Mouse (Mus musculus): ENCODE data around the gene Fmod.

The Fmod gene

DNA sequence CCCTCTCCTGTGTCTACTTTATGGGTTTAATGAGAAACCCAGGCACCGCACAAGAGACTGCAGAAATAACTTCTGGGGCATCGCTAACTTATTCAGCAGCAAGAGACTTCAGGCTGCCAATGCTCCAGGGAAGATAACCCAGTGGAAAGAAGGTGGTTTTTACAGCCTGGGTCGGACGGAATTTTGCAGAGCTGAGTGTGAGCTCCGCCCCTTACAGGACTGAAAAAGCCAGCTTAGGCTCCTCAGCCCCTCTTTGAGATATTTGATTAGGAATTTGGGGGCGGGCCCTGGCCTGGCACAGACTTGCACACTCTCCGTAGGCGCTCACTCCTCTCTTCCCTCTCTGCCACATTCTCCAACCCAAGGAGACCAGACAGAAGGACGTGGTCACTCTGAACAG is at the start of gene Fmod:
Gene Fmod, plus strand, starts transcription at position 83 of the 400 bp plus-strand sequence.
- no peak for DNase-seq (ENCODE audit: low spot score)

DNA sequence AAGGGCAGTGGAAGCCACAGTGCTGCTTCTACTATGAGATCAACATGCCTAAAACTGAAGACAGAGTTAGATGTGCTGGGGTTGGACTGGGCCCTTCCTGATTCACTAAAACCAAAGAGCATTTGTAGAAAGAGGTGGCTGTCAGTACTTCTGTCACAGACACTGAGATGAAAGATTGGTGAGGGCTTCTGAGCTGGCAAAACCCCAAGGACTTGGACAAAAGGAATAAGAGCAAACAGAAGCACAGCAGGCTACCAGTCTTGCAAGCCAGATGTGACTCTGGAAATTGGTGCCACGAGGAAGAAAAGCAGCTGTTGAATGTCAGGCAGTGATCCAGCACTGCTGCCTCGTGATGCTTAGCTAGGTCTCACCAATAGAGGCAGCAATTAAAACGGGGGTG is 48.2 kb upstream of the Fmod start:
- no peak for DNase-seq (ENCODE audit: low spot score)

DNA sequence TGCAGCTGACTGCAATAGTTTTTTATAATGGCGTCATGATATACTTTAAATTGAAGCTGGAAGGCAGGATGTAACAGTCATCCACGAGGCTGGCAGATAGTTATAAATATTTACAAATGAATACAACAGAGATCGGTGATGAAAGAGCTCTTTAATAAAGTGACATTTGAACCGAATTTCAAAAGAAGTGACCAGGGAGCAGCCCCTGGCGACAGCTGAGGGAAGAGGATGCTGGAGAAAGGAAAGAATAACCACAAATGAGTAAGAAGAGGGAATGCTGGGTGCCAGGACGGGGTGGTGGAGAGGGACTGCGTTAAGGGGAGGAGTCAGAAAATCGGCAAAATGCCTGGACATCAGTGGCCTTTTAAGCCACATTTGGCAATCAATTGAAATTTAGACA is 45.8 kb upstream of the Fmod start:
- no peak for DNase-seq (ENCODE audit: low spot score)

DNA sequence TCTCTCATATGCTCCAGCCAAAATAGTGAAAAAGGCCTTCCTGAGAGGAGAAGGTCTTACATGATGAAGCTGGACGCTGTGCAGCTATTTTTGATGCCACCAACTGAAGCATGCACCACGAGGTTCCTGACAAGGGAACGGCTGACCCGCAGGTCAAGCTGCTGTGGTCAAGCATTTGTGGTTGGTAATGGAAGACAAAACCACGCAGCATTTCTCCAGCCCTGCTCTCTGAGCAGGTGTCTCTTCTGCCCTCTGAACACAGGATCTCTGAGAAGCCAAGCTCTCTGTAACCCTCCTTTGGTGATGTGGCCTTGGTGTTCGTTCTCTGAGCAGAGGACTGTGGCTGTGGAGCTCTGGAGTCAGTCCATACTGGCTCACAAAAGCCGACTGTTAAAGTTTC is 31.6 kb upstream of the Fmod start:
- no peak for DNase-seq (ENCODE audit: low spot score)

DNA sequence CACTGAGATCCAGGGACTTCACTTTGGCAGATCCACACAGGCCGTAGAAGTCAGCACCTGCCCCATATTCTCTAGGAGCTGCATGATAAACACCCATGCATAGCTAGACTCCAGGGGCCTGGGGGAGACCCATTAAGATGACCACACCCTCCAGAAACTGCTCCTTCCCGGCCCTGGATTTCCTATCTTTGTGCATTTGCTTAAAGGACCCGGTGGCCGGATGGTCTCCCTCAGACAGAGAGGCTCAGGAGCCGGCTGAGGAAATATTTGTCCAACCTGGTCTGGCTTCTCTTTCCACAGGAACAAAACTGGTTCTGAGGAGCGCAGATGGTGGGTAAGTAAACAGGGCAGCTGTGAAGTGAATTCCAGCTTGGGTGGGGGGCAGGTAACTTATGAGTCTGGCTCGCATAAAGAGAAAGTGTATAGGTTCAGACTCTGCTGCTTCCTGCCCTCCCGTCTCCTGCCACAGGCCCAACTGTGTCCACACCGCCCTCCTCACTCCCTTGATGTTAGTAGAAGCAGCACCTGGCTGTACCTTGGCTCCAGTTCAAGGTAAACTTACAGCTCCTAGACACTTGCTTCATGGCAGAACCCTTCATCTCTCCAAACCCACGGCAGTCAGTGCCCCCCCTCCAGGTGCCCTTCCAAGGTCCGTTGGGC is 30.8 kb upstream of the Fmod start:
- DNase-seq (ENCODE audit: low spot score) = no peak

DNA sequence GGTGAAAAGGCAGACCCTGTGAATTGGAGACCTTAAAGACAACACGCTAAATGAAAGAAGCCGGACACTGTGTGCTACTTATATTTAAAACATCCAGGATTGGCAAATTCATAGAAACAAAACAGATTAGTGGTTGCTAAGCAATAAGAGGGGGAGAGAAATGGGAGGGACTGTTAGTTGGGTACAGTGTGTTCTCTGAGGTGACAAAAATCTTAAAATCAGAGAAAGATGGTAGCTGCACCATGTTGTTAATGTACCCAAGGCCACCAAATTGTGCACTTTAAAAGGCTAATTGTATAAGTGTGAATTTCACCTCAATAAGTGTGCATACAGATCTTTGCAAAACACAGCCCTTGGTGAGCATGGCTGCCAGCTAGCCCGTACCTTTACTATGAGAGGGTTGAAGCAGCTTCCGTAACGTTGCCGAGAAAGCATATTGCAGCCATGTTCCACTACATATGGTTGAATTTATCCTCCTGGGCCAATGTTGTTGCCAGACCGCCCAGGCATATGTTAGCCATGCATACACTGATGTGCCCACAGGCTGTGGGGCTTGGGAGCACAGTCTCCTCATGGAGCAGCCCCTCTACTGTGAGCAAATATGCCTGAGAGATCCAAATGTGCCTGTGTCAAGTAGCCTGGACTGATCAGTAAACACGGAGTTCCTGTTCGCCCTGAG is 12.6 kb upstream of the Fmod start:
- DNase-seq (ENCODE audit: low spot score) = no peak

DNA sequence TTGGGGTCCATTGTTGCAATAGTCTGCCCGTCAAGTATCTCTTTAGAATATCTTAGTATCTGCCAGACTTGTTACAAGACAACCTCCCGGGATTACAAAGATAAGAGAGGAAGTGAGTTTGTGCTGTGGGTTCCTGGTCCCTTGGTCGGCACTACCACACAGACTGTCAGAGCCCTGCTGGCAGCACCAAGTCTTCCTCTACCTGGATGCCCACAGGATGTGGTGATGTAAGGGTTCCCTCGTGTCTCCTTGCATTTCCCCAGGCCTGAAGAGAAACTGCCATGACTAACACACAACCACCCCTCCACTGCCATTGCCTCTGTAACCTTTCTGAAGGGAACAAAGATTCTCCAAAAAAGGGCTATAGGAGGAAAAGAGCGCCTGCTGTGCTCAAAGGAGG is 11.1 kb upstream of the Fmod start:
- no peak for DNase-seq (ENCODE audit: low spot score)

DNA sequence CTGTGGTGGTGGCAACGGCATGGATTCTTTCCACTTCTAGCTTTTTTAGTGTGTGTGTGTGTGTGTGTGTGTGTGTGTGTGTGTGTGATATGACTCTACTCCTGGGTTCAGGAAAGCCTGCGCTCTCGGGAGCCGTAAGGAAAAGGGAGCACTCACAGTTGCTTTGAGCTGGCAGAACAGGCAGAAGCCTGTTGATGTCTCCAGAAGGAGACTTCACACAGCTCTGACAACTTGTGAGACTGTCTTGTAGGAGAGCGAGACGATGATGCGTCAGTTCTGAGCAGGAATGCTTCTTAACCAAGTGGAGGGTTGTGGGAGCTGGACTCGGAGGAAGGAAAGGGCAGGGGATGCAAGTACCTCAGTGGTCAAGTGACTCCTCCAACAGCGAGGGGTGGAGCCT is 10.3 kb upstream of the Fmod start:
- no peak for DNase-seq (ENCODE audit: low spot score)

DNA sequence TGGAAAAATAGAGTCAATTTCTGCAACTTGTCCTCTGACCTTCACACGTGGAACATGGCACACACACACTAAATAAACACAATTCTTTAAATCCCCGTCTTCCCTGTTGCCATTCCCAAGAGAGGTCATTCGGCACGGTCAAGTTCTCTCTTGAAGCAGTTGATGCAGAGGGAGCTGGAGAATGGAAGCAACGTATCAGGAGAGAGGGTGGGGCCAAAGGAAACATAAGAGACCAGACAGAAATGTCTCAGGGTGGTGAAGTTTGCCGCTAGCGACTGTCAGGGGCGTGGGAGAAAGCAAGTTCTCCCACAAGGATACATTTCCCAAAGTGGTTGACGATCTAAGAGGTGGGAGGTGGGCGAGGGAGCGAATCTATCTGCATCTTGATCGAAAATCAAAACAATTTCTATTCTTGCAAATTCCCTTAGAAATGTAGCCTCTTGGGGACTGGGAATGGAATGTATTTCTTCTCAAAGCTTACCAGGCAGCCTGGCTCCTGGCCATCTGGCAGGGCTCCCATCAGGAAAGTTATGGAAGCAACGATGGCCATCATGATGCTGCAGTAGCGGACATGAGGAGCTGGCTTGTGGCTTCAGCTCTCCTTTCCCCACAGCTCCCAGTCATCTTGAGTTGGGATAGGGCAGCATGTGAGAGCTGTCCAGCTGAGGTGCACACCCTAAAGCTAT is 8.8 kb upstream of the Fmod start:
- no peak for DNase-seq (ENCODE audit: low spot score)

DNA sequence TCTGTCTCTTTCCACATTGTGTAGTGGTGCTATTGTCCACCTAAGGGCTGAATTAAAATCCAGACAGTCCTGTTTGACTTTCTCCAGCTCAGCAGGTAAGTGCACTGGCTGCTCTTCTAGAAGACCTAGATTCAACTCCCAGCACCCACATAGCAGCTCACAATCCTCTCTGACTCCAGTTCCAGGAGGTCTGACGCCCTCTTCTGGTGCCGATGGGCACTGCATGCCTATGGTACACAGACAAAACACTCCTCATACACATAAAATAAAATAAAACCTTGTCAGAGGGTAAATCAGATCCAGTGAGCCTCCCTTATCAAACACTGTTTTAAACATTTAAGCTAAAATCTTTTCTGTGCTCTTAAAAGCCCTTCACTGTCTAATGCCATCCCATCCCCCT is 562 bp upstream of the Fmod start:
- no peak for DNase-seq (ENCODE audit: low spot score)

DNA sequence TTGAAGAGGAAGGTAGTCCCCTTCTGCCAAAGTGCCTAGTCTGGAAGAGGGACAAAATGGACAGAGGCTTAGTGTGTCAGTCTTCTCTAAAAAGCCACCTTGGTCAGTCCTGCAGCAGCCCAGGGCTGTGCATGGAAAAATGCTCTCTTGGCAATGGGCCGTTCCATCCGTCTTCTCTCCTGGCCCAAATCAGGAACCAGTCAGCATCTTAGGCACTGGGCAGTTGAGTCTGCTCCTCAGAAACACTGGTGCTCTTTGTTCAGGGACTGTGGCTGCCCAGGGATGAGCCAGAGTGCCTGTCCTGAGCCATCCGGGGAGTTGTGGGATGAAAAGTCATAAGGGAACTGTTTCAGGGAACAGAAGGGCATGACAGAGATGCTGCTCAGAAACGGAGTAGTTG is 1.3 kb downstream of the Fmod start:
- DNase-seq (ENCODE audit: low spot score) = no peak

DNA sequence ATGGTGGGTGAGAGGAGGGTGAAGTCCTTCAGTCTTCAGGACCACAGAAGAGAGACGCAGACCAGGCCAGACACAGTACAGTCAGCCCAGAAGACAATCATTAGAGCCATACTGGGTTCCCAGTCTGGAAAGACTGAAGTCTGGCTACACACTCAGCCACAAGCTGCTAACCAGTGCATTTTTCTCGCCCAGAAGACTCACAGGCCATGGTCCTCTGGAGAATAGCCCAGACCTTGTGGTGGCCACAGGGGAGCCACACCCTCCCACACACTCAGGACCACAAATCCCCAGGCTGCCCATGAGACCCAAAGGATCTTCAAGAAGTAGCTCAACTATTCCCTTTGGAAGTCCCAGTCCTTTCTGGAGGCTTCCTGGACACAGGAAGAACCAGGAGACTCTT is 2.3 kb downstream of the Fmod start:
- DNase-seq (ENCODE audit: low spot score) = no peak

DNA sequence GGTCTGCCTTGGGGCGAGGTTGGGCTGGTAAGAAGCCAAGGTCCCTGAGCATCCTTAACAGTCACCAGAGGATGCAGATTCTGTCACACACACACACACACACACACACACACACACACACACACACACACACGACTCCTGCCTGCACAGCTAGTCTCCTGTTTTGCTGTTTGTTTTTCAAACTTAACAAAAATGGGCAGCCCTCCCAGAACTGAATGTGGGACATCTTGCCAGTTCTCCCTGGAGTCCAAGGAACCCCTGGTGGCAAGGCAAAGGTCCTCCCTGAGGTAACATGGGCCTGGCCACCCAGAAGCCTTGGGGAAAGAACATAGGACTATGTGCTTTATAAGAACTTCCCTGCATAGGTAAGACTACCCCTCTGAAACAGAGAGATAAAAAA is 4.8 kb downstream of the Fmod start:
- no peak for DNase-seq (ENCODE audit: low spot score)

DNA sequence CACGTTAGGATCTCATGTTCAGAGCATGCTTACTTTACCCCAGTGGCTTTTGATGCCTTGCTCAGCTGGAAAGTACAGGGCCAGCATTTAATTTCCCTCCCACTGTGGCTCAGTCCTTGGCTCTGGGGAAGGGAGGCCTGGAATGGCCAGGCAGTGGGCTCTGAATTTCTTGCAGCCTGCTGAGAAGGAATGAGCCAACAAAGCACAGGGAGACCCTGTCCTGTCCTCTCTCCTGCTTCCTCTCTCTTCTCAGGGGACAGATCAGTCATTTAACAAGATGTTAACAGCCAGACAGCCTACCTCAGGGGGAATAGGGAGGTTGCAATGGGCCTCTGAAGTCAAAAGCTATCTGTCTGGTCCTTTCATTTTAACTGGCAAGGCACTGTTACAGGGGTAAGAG is 5.3 kb downstream of the Fmod start:
- DNase-seq (ENCODE audit: low spot score) = no peak

DNA sequence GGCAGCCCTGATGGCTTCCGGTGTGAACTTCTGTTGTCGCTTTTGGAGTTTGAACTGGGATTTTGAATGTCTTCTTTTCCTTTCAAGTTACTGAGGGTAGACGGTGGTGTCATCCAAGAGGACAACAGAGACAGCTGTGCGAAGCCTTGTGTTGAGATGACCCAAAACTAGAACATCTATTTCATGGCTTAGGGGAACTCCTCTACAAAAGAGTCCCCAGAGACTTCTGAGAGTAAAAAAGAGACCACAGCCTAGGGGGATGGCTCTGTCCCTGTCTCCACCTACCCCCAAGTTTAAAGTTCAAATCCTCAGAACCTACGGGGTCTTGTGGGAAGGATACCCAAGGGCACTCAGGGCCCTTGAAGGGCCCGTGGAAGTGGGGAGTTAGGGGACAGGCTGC is 7.8 kb downstream of the Fmod start:
- DNase-seq (ENCODE audit: low spot score) = no peak

DNA sequence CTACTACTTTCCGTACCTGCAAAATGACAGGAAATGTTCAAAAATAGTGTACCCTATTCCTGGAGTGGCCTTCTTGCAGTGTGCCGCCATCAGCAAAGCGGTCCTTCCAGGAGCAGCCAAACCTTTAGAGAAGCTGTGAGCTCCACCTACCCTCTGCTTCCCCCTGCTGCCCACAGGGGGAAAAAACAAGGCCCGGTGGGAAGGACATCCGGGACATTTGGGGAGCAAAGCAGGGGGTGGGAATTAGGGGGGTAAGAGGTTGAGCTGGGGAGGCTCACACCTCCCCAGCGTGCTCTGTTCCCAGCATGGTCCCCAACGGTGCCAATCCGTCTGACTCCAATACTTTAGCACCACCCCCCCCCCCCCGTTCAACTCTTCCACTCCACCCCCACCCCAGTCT is 8.9 kb downstream of the Fmod start:
- no peak for DNase-seq (ENCODE audit: low spot score)

DNA sequence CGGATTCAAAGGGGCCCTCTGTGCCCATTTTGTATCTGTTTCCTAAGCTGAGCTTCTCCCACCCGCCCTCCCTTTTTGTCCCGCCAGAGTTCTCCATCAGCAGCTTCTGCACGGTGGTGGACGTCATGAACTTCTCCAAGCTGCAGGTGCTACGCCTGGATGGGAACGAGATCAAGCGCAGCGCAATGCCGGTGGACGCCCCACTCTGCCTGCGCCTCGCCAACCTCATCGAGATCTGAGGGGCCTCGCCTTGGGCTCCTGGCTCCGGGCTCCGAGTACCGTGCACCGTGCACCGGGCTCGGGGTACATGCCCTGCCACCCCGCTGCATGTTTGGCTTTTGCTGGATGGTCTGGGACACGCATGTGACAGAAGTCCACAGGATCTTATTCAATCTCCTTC is 9.3 kb downstream of the Fmod start:
- DNase-seq (ENCODE audit: low spot score) = no peak

DNA sequence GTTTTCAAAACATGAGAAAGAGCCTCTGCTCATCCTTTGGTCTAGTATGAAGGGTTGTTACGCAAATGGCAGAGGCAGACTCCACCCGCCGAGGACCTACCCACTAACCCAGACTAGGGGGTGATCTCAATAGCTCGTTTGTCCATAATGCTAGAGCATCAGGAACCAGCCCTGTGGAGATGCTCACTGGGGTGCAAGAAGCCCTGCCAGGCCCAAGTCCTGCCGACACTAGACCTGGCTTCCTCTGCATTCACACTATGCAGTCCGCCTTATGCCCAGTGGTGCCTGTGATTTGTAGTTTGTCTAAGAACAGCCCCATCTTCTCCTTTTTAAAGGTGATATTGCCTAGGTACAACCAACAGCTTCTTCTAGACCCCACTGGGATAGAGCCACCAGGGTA is 10.4 kb downstream of the Fmod start:
- DNase-seq (ENCODE audit: low spot score) = no peak

DNA sequence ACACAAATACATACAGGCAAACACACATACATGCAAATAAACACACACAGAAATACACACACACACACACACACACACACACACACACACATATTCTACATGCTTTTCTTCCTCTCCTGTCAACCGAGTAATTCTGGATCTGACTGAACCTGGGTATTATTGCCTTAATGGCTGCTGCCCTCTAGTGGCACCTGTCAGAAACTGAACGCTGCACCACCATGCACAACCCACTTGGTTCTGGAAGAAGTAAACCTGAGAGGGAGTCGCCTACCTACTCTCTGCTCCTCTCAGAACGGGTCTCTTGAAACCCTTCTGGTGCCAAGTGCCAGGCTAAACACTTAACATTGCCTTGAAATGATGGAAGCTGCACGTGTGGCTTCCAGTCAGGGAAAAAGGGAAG is 11.7 kb downstream of the Fmod start:
- DNase-seq (ENCODE audit: low spot score) = peak; percentile 52

DNA sequence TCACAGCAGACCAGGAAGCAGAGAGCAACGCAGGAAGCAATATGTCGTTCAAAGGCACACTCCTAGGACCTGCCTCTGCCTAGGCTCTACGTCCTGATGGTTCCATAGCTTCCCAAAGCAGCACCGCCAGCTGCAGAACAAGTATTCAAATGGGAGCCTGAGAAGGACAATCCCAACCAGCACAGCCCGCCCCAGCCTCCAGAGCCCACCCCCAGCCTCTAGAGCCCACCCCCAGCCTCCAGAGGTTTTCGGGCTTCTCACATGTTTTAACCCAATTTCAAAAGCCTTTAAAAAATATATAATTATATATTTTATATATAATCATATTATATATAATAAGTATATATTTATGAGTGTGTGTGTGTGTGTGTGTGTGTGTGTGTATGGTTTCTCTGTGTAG is 12.5 kb downstream of the Fmod start:
- no peak for DNase-seq (ENCODE audit: low spot score)

DNA sequence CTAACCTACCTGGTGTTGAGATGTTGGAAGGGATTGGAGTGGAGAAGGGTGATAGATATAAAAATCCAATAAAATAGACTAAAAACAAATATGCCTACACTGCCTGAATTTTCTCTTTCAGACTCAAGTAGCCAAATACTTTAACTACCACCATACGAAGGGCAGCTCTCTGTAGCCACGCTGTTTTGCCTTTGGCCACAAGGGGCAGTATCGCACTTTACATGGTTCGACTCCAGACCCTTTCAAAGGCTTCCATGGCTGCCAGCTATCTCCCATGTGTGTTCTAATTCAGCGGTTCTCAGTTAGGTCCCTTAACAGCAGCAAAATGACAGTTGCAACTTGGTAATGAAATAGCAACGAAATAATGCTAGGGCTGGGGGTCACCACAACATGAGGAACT is 16.2 kb downstream of the Fmod start:
- DNase-seq (ENCODE audit: low spot score) = peak; percentile 69

DNA sequence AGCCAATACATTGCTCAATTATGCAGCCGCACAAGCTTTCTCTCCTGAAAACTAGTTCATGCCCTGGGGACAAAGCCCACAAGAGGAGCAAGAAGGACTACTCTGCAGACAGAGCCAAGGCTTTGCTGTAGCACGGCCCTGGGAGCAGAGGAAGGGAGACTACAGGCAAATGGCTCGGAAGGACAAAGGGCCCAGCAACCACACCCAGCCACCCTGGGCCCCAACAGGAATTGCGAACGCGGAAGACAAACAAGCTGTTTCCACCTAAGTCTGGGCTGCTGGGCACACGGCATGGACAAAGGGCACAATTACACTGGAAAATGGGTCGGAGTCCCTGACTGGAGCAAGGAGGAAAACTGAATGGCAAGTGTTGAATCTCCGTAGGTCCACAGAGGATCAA is 18.0 kb downstream of the Fmod start:
- no peak for DNase-seq (ENCODE audit: low spot score)

DNA sequence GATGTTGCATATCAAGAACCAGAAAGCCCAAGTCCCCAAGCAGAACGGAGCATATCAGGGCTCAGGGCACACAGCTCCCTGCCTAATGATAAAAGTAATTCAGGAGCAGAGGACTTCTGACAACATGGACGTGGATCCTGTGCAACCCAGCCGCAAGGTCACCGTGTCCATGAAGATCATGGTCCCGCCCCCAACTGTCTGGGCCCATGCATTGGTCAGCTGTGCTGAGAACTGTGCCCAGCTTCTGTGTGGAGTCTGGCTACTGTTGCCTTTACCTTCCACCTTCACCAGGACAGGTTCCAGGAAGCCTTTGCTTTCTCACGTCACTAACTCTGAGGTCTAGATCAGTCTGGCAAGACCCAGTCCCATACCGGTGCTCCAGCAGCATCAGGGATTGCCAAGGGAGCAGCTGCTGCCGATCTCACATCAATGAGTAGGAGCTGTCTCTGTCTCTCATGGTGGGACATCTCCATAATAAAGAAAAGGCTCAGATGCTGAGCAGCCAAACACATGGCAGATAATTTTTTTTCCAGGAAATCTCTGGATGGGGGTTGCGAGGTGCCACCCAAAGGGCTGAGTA is 18.7 kb downstream of the Fmod start:
- no peak for DNase-seq (ENCODE audit: low spot score)

Measured in spleen, adult 12 weeks (tissue).